Mouse (Mus musculus) kidney, postnatal 0 days (tissue): ENCODE data around the gene Golm1. TPM values are rescaled to one million over a fixed set of nuclear protein-coding genes. Genes with fewer than 3 reads are reported as not detected.

Experiments used
- ATAC-seq: fragments of 200-750 bp; cut with Nextera tagmentation; replicated peaks from 2 replicates; pipeline ENCODE4 v1.8.0; 2017; ENCODE audit warnings: low read depth, moderate number of reproducible peaks, moderate TSS enrichment, moderate library complexity; ENCODE audit not compliant: low FRiP score
- DNase-seq: peaks from one replicate; pipeline ENCODE4 v3.0.0-alpha.2; 2016; ENCODE audit warnings: low spot score
- H3K27ac ChIP-seq: fragments of 300-500 bp; sonication (generic); 2 replicates; pipeline ENCODE4 v1.5.1; 2014; ENCODE audit warnings: mild to moderate bottlenecking
- H3K27me3 ChIP-seq: fragments of 300-500 bp; sonication (generic); 2 replicates; pipeline ENCODE4 v1.6.1; 2014; ENCODE audit warnings: low read length, mixed read lengths; ENCODE audit not compliant: insufficient read depth
- H3K36me3 ChIP-seq: fragments of 300-500 bp; sonication (generic); 2 replicates; pipeline ENCODE4 v1.6.1; 2014; ENCODE audit warnings: low read length, mixed read lengths; ENCODE audit not compliant: insufficient read depth
- H3K4me1 ChIP-seq: fragments of 300-500 bp; sonication (generic); replicated peaks from 2 replicates; pipeline ENCODE4 v1.6.1; 2014; ENCODE audit warnings: antibody characterized with exemption, low read length, mixed read lengths; ENCODE audit not compliant: insufficient read depth
- H3K4me2 ChIP-seq: fragments of 300-500 bp; sonication (generic); 2 replicates; pipeline ENCODE4 v1.6.1; 2014; ENCODE audit warnings: mild to moderate bottlenecking, low read length, moderate library complexity, mixed read lengths
- H3K4me3 ChIP-seq: fragments of 300-500 bp; sonication (generic); replicated peaks from 2 replicates; pipeline ENCODE4 v1.5.1; 2014; ENCODE audit warnings: low read depth, low read length
- H3K9ac ChIP-seq: fragments of 300-500 bp; sonication (generic); 2 replicates; pipeline ENCODE4 v1.6.1; 2014; ENCODE audit warnings: low read depth, low read length
- H3K9me3 ChIP-seq: fragments of 300-500 bp; sonication (generic); replicated peaks from 2 replicates; pipeline ENCODE4 v1.6.1; 2016; ENCODE audit warnings: low read length, inconsistent platforms, mixed read lengths
- CTCF ChIP-seq: IDR thresholded peaks from 2 replicates; pipeline ENCODE4 v1.5.1; 2016; ENCODE audit warnings: antibody characterized with exemption, low read depth, mild to moderate bottlenecking, moderate library complexity
- WGBS: fragments of 180-500 bp; shearing (Covaris S2); extraction: QIAGEN DNeasy Blood & Tissue Kit; methylation state at CpG from one replicate; pipeline ENCODE4 v1.1.7; 2014; 5-methylcytosine and 5-hydroxymethylcytosine counted together
- polyA plus RNA-seq: library from polyadenylated mRNA; unstranded; fragments of >200 nt; fragmentation: Nextera tagmentation; extraction: Ambion mirVana; gene quantifications from 2 replicates; pipeline ENCODE4 v1.2.1, GENCODE M21; 2015

Golm1 gene
- polyA plus RNA-seq, 1 experiment from 2014 or later: 23.0 TPM

GRCm38 (mm10) chr13:59585648-59586005 is 90.0 kb downstream of the Golm1 start:
- ATAC-seq: no peak
- under 1% methylated on average over 28 of the region's 28 CpGs for WGBS
- peak; percentile 40 for DNase-seq
- no peak for TF ChIP-seq CTCF
- Histone ChIP-seq H3K36me3 (peaks cover 3% of the 10 kb centered on the region; the same call in 1 of the 2 replicates), H3K4me2 (peak overlapping the region; percentile 86), H3K27me3 (no peaks in the 10 kb centered on the region), H3K9me3 (no peaks in the 10 kb centered on the region), H3K27ac (peak overlapping the region; percentile 84), H3K4me3 (peak overlapping the region; percentile 96), H3K9ac (peak overlapping the region; percentile 86), H3K4me1 (0 out of 2 replicates have a peak, but pooled peaks cover 5% of the 10 kb centered on the region)

- WGBS: under 1% methylated on average over 70 of the region's 83 CpGs
- H3K36me3 ChIP-seq: no peaks in the 10 kb centered on the region
- 0 out of 2 replicates have a peak, but pooled peaks cover 5% of the 10 kb centered on the region for H3K4me1 ChIP-seq
- H3K27me3 ChIP-seq: no peaks in the 10 kb centered on the region
- peak within 1 kb of the TSS; percentile 87 for H3K27ac ChIP-seq
- H3K9me3 ChIP-seq: no peaks in the 10 kb centered on the region
- peak within 1 kb of the TSS; percentile 86 for H3K9ac ChIP-seq
- H3K4me2 ChIP-seq: peak within 1 kb of the TSS; percentile 88
- no peak for TF ChIP-seq CTCF
- ATAC-seq (peak; percentile 98), DNase-seq (peak; percentile 99)
- H3K4me3 ChIP-seq: peak within 1 kb of the TSS; percentile 96
Measured at GRCm38 (mm10) chr13:59584947-59585647, 90.5 kb downstream of the Golm1 start, which contains the start of the genes Agtpbp1 and Naa35. Gene Agtpbp1, minus strand, starts transcription at chr13:59585227. Gene Naa35, plus strand, starts transcription at chr13:59585259.

Other genes with a start within 250 kb of the Golm1 start
- 10.1 and 13.9 TPM in 2 replicates for gene Agtpbp1, start 90.6 kb downstream of the Golm1 start, polyA plus RNA-seq
- gene Naa35, start 90.6 kb downstream of the Golm1 start, polyA plus RNA-seq: 87.2 and 91.9 TPM in 2 replicates
- not detected in 2 replicates for gene 4921517D22Rik, start 18.3 kb upstream of the Golm1 start, polyA plus RNA-seq
- 0.19 TPM in 1 of 2 replicates, not detected in the other for gene Spata31d1a, start 34.5 kb upstream of the Golm1 start, polyA plus RNA-seq
- gene Spata31d1b, start 36.5 kb upstream of the Golm1 start, polyA plus RNA-seq: not detected in 2 replicates
- gene Spata31d1d, start 55.9 kb upstream of the Golm1 start, polyA plus RNA-seq: not detected in 2 replicates
- not detected in 2 replicates for gene 1700014D04Rik, start 70.9 kb upstream of the Golm1 start, polyA plus RNA-seq
- 148 and 153 TPM in 2 replicates for gene Isca1, start 94.0 kb upstream of the Golm1 start, polyA plus RNA-seq
- gene Gm49354, start 106.4 kb upstream of the Golm1 start, polyA plus RNA-seq: not detected in 2 replicates
- gene Tut7, start 147.3 kb upstream of the Golm1 start, polyA plus RNA-seq: 34.7 and 38.7 TPM in 2 replicates